Mouse (Mus musculus) hindbrain, embryonic 16.5 days (tissue): ENCODE results near the gene Exoc2. TPM values are rescaled to one million over a fixed set of nuclear protein-coding genes. Genes with fewer than 3 reads are reported as not detected.

ENCODE experiments used
- ATAC-seq: fragments of 200-750 bp; cut with Nextera tagmentation; 2 replicates; pipeline ENCODE4 v1.8.0; 2017; ENCODE audit warnings: moderate TSS enrichment, moderate library complexity
- H3K27ac ChIP-seq: fragments of 300-500 bp; sonication (generic); 2 replicates; pipeline ENCODE4 v1.5.1; 2014; ENCODE audit warnings: low read depth, mild to moderate bottlenecking, control low read depth, low read length, moderate library complexity
- H3K27me3 ChIP-seq: fragments of 300-500 bp; sonication (generic); replicated peaks from 2 replicates; pipeline ENCODE4 v1.6.1; 2014; ENCODE audit warnings: low read length; ENCODE audit not compliant: control insufficient read depth, insufficient read depth
- H3K36me3 ChIP-seq: fragments of 300-500 bp; sonication (generic); 2 replicates; pipeline ENCODE4 v1.6.1; 2014; ENCODE audit warnings: mild to moderate bottlenecking, low read length, moderate library complexity, mixed read lengths; ENCODE audit not compliant: control insufficient read depth, insufficient read depth
- H3K4me1 ChIP-seq: fragments of 300-500 bp; sonication (generic); 2 replicates; pipeline ENCODE4 v1.6.1; 2014; ENCODE audit warnings: low read depth, low read length; ENCODE audit not compliant: control insufficient read depth, insufficient read depth
- H3K4me2 ChIP-seq: fragments of 300-500 bp; sonication (generic); 2 replicates; pipeline ENCODE4 v1.6.1; 2014; ENCODE audit warnings: mild to moderate bottlenecking, low read length, control low read depth, moderate library complexity
- H3K4me3 ChIP-seq: fragments of 300-500 bp; sonication (generic); 2 replicates; pipeline ENCODE4 v1.5.1; 2014; ENCODE audit warnings: mild to moderate bottlenecking, low read length, control low read depth, moderate library complexity
- H3K9ac ChIP-seq: fragments of 300-500 bp; sonication (generic); 2 replicates; pipeline ENCODE4 v1.6.1; 2014; ENCODE audit warnings: low read depth, mild to moderate bottlenecking, control low read depth, low read length, moderate library complexity
- H3K9me3 ChIP-seq: fragments of 300-500 bp; sonication (generic); 2 replicates; pipeline ENCODE4 v1.6.1; 2014; ENCODE audit warnings: mild to moderate bottlenecking, low read length, moderate library complexity; ENCODE audit not compliant: control insufficient read depth
- WGBS: fragments of 180-500 bp; shearing (Covaris S2); extraction: QIAGEN DNeasy Blood & Tissue Kit; methylation state at CpG from one replicate; pipeline ENCODE4 v1.1.7; 2014; 5-methylcytosine and 5-hydroxymethylcytosine counted together
- polyA plus RNA-seq: library from polyadenylated mRNA; unstranded; fragments of >200 nt; fragmentation: Nextera tagmentation; extraction: Ambion mirVana; gene quantifications from 2 replicates; pipeline ENCODE4 v1.2.1, GENCODE M21; 2015

Exoc2 gene
- polyA plus RNA-seq, 1 experiment from 2014 or later: 46.7 TPM

GRCm38 (mm10) chr13:30788421-30788820 is 185.5 kb downstream of the Exoc2 start:
- H3K27me3 ChIP-seq: no peaks in the 10 kb centered on the region
- H3K4me3 ChIP-seq: no peak overlapping the region
- ATAC-seq: no peak
- no peak overlapping the region for H3K9ac ChIP-seq
- no peaks in the 10 kb centered on the region for H3K36me3 ChIP-seq
- no peaks in the 10 kb centered on the region for H3K4me1 ChIP-seq
- H3K27ac ChIP-seq: no peak overlapping the region
- whole genome bisulfite sequencing: 84% methylated on average over 3 of the region's 3 CpGs
- no peaks in the 10 kb centered on the region for H3K9me3 ChIP-seq
- H3K4me2 ChIP-seq: no peak overlapping the region

- Histone ChIP-seq H3K36me3 (no peaks in the 10 kb centered on the region), H3K4me2 (no peak overlapping the region), H3K9ac (no peak overlapping the region), H3K4me1 (no peaks in the 10 kb centered on the region), H3K27me3 (no peaks in the 10 kb centered on the region), H3K27ac (no peak overlapping the region), H3K4me3 (no peak overlapping the region), H3K9me3 (no peaks in the 10 kb centered on the region)
- ATAC-seq: no peak
- WGBS: 84% methylated on average over 4 of the region's 4 CpGs
Measured at GRCm38 (mm10) chr13:30787960-30788359, 185.9 kb downstream of the Exoc2 start.

GRCm38 (mm10) chr13:30787556-30787955 is 186.3 kb downstream of the Exoc2 start:
- no peak overlapping the region for H3K4me2 ChIP-seq
- no peak for ATAC-seq
- H3K27ac ChIP-seq: no peak overlapping the region
- 82% methylated on average over 2 of the region's 2 CpGs for WGBS
- no peak overlapping the region for H3K4me3 ChIP-seq
- no peak overlapping the region for H3K9ac ChIP-seq
- no peaks in the 10 kb centered on the region for H3K27me3 ChIP-seq
- H3K4me1 ChIP-seq: no peaks in the 10 kb centered on the region
- H3K36me3 ChIP-seq: no peaks in the 10 kb centered on the region
- no peaks in the 10 kb centered on the region for H3K9me3 ChIP-seq

GRCm38 (mm10) chr13:30787036-30787320 is 186.9 kb downstream of the Exoc2 start:
- 67% methylated on average over 2 of the region's 2 CpGs for WGBS
- H3K9me3 ChIP-seq: no peaks in the 10 kb centered on the region

GRCm38 (mm10) chr13:30786235-30787035 is 187.5 kb downstream of the Exoc2 start:
- peak; percentile 49; the same call in 1 of the 2 replicates for ATAC-seq
- Histone ChIP-seq H3K27ac (no peak overlapping the region), H3K4me2 (no peak overlapping the region), H3K4me3 (no peak overlapping the region), H3K4me1 (no peaks in the 10 kb centered on the region), H3K9ac (no peak overlapping the region), H3K9me3 (no peaks in the 10 kb centered on the region), H3K27me3 (no peaks in the 10 kb centered on the region), H3K36me3 (no peaks in the 10 kb centered on the region)
- 76% methylated on average over 5 of the region's 5 CpGs for WGBS

More at GRCm38 (mm10) chr13:30787036-30787320, 186.9 kb downstream of the Exoc2 start:
- Histone ChIP-seq H3K27me3 (no peaks in the 10 kb centered on the region), H3K9ac (no peak overlapping the region), H3K36me3 (no peaks in the 10 kb centered on the region), H3K4me3 (no peak overlapping the region), H3K4me1 (no peaks in the 10 kb centered on the region), H3K4me2 (no peak overlapping the region), H3K27ac (no peak overlapping the region)
- peak; percentile 48; the same call in 1 of the 2 replicates for ATAC-seq

- Histone ChIP-seq H3K4me1 (no peaks in the 10 kb centered on the region), H3K4me3 (no peak overlapping the region), H3K4me2 (no peak overlapping the region), H3K36me3 (no peaks in the 10 kb centered on the region), H3K27me3 (no peaks in the 10 kb centered on the region), H3K27ac (no peak overlapping the region), H3K9ac (no peak overlapping the region), H3K9me3 (no peaks in the 10 kb centered on the region)
- 90% methylated on average over 4 of the region's 4 CpGs for WGBS
- no peak for ATAC-seq
Measured at GRCm38 (mm10) chr13:30785423-30786040, 188.4 kb downstream of the Exoc2 start.

GRCm38 (mm10) chr13:30782419-30782818 is 191.5 kb downstream of the Exoc2 start:
- no peaks in the 10 kb centered on the region for H3K36me3 ChIP-seq
- no peaks in the 10 kb centered on the region for H3K27me3 ChIP-seq
- no peak overlapping the region for H3K4me3 ChIP-seq
- H3K4me1 ChIP-seq: no peaks in the 10 kb centered on the region
- H3K4me2 ChIP-seq: no peak overlapping the region
- ATAC-seq: no peak
- H3K27ac ChIP-seq: no peak overlapping the region
- H3K9ac ChIP-seq: no peak overlapping the region
- H3K9me3 ChIP-seq: no peaks in the 10 kb centered on the region
- 48% methylated on average over 8 of the region's 8 CpGs for WGBS

- H3K4me2 ChIP-seq: no peak overlapping the region
- H3K4me1 ChIP-seq: no peaks in the 10 kb centered on the region
- no peak overlapping the region for H3K9ac ChIP-seq
- H3K27ac ChIP-seq: no peak overlapping the region
- no peaks in the 10 kb centered on the region for H3K9me3 ChIP-seq
- no peaks in the 10 kb centered on the region for H3K36me3 ChIP-seq
- WGBS: 77% methylated on average over 2 of the region's 2 CpGs
- ATAC-seq: no peak
- no peaks in the 10 kb centered on the region for H3K27me3 ChIP-seq
- no peak overlapping the region for H3K4me3 ChIP-seq
Measured at GRCm38 (mm10) chr13:30781905-30782304, 192.0 kb downstream of the Exoc2 start.

GRCm38 (mm10) chr13:30777678-30778179 is 196.2 kb downstream of the Exoc2 start:
- no peaks in the 10 kb centered on the region for H3K9me3 ChIP-seq
- H3K36me3 ChIP-seq: no peaks in the 10 kb centered on the region
- no peaks in the 10 kb centered on the region for H3K4me1 ChIP-seq
- H3K9ac ChIP-seq: no peak overlapping the region
- WGBS: 83% methylated on average over 11 of the region's 11 CpGs
- no peak overlapping the region for H3K4me2 ChIP-seq
- H3K27me3 ChIP-seq: no peaks in the 10 kb centered on the region
- no peak overlapping the region for H3K4me3 ChIP-seq
- no peak for ATAC-seq
- H3K27ac ChIP-seq: no peak overlapping the region
